Mouse (Mus musculus) kidney, postnatal 14 days (tissue): Measurements from ENCODE around the gene Chil1.
A peak's percentile ranks its signal among the peaks of the same experiment; 100 is the strongest.

Experiments used
- DNase-seq: peaks from one replicate; pipeline ENCODE4 v3.0.0; 2022; ENCODE audit warnings: mixed read lengths

Chil1 gene

GRCm38 (mm10) chr1:134232778-134233531, 51.0 kb downstream of the Chil1 start:
- DNase-seq, result peak; percentile 64

- no peak for DNase-seq
Measured at GRCm38 (mm10) chr1:134233681-134234454, 51.9 kb downstream of the Chil1 start.

GRCm38 (mm10) chr1:134234455-134235390, 52.7 kb downstream of the Chil1 start:
- peak; percentile 45 for DNase-seq

- no peak for DNase-seq
Measured at GRCm38 (mm10) chr1:134235391-134235921, 53.5 kb downstream of the Chil1 start, which contains the start of gene Adora1. Adora1 (minus strand) TSS chr1:134235431.

- no peak for DNase-seq
Measured at GRCm38 (mm10) chr1:134236142-134236541, 54.2 kb downstream of the Chil1 start.

GRCm38 (mm10) chr1:134237438-134237837, 55.5 kb downstream of the Chil1 start:
- peak; percentile 37 for DNase-seq
